Mouse (Mus musculus): ENCODE measurements at regions not wholly inside any gene's neighbourhood (a gene's known extent, or its start where the extent isn't known, plus 50 kb on each side); places are given as distances from the start of the nearest gene placed in this dataset.
A peak's percentile ranks its signal among the peaks of the same experiment; 100 is the strongest.

GRCm38 (mm10) chr2:9267675-9268074, 613.4 kb upstream of the 4930412O13Rik start:
- no peak for DNase-seq (ENCODE audit: low spot score in 2 of 2)

- DNase-seq (ENCODE audit: low spot score in 2 of 2): no peak
Observed at GRCm38 (mm10) chr2:9283441-9283840, 597.6 kb upstream of the 4930412O13Rik start.

GRCm38 (mm10) chr2:9285800-9286199, 595.3 kb upstream of the 4930412O13Rik start:
- DNase-seq (ENCODE audit: low spot score in 2 of 2): no peak

GRCm38 (mm10) chr2:9287077-9287476, 594.0 kb upstream of the 4930412O13Rik start:
- no peak for DNase-seq (ENCODE audit: low spot score in 2 of 2)

- DNase-seq (ENCODE audit: low spot score in 2 of 2): no peak
Observed at GRCm38 (mm10) chr2:9287623-9288022, 593.4 kb upstream of the 4930412O13Rik start.

GRCm38 (mm10) chr2:9331630-9332352, 549.3 kb upstream of the 4930412O13Rik start:
- no peak for DNase-seq (ENCODE audit: low spot score in 2 of 2)

- no peak for DNase-seq (ENCODE audit: low spot score in 2 of 2)
Observed at GRCm38 (mm10) chr2:9348982-9349381, 532.1 kb upstream of the 4930412O13Rik start.

- DNase-seq (ENCODE audit: low spot score in 2 of 2): no peak
Observed at GRCm38 (mm10) chr2:9349994-9350393, 531.1 kb upstream of the 4930412O13Rik start.

- no peak for DNase-seq (ENCODE audit: low spot score in 2 of 2)
Observed at GRCm38 (mm10) chr2:9352190-9352589, 528.9 kb upstream of the 4930412O13Rik start.

GRCm38 (mm10) chr2:9360020-9360419, 521.0 kb upstream of the 4930412O13Rik start:
- no peak for DNase-seq (ENCODE audit: low spot score in 2 of 2)

GRCm38 (mm10) chr2:9367801-9368584, 513.1 kb upstream of the 4930412O13Rik start:
- DNase-seq (ENCODE audit: low spot score in 2 of 2): no peak

GRCm38 (mm10) chr2:9369572-9369971, 511.5 kb upstream of the 4930412O13Rik start:
- no peak for DNase-seq (ENCODE audit: low spot score in 2 of 2)

GRCm38 (mm10) chr2:9386566-9386965, 494.5 kb upstream of the 4930412O13Rik start:
- DNase-seq (ENCODE audit: low spot score in 2 of 2): no peak

- DNase-seq (ENCODE audit: low spot score in 2 of 2): no peak
Observed at GRCm38 (mm10) chr2:9388058-9388457, 493.0 kb upstream of the 4930412O13Rik start.

GRCm38 (mm10) chr2:9395379-9395999, 485.6 kb upstream of the 4930412O13Rik start:
- no peak for DNase-seq (ENCODE audit: low spot score in 2 of 2)

- DNase-seq (ENCODE audit: low spot score in 2 of 2): no peak
Observed at GRCm38 (mm10) chr2:9401461-9401860, 479.6 kb upstream of the 4930412O13Rik start.

- no peak for DNase-seq (ENCODE audit: low spot score in 2 of 2)
Observed at GRCm38 (mm10) chr2:9402281-9402680, 478.8 kb upstream of the 4930412O13Rik start.

GRCm38 (mm10) chr2:9409075-9409474, 472.0 kb upstream of the 4930412O13Rik start:
- no peak for DNase-seq (ENCODE audit: low spot score in 2 of 2)

GRCm38 (mm10) chr2:9422686-9423085, 458.4 kb upstream of the 4930412O13Rik start:
- DNase-seq (ENCODE audit: low spot score in 2 of 2): no peak

- DNase-seq (ENCODE audit: low spot score in 2 of 2): no peak
Observed at GRCm38 (mm10) chr2:9423534-9423933, 457.5 kb upstream of the 4930412O13Rik start.

GRCm38 (mm10) chr2:9433110-9433940, 447.7 kb upstream of the 4930412O13Rik start:
- peak in 1 of 2 experiments; percentile 5 for DNase-seq (ENCODE audit: low spot score in 2 of 2)
